11 mouse cellular contexts compared by ENCODE assay signal in the genomic region with DNA sequence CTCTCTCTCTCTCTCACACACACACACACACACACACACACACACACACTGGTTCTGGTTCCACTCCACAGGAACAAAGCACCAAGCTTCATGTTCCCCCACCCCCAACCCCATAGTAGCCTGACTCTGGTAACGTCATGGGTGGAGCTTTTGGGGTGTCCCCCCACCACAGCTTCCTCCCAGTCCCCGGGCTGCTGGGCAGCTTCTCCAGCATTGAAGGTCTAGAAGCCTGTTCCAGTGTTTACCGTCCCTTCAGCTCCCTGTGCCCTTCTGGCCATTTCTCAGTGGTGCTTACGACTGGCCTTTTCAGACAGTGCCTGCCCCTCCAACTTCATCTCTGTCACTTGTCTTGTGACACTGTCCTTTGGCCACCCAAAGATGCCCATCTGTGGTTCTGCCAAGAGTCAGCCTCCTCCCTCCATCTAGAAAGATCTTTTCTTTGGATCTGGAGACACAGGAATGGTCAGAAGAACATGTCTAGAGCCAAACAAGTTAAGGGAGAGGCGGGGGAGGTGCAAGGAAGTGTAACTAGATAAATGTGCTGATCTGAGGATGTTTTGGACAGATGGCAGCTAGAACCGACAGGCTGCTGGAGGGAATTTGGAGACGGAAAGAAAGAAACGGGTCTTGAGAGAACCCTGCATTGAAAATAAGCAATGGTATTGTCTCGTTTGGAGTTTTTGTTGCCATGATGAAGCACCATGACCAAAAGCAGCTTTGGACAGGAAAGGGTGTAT. TPM values are rescaled to one million over a fixed set of nuclear protein-coding genes. Genes with fewer than 3 reads are reported as not detected.
A peak's percentile ranks its signal among the peaks of the same experiment; 100 is the strongest.
DNase-seq lines count a peak whose midpoint lies in the region; ATAC-seq lines count a peak whose summit lies in the region.
"Had no signal": no experiment of that assay in that cellular context is flagged by ENCODE, and none has a peak within 500 bp of the region (broad histone marks: within the 10 kb centered on the region; RNA-seq: fewer than 3 reads in every experiment).

No protein-coding gene starts in this region.

- no peak for ATAC-seq in hindbrain, embryonic 13.5 days (ENCODE audit: low FRiP score)
- ATAC-seq in hindbrain, embryonic 11.5 days (ENCODE audit: low FRiP score): no peak
- ATAC-seq in forebrain, embryonic 16.5 days: no peak
- no peak for ATAC-seq in midbrain, embryonic 15.5 days (replicated peaks)

- H3K27me3 ChIP-seq in hindbrain, embryonic 13.5 days: no peaks in the 10 kb centered on the region
- no peaks in the 10 kb centered on the region for H3K27me3 ChIP-seq in hindbrain, embryonic 11.5 days (ENCODE audit: control insufficient read depth, insufficient read depth, low read length)
- no peaks in the 10 kb centered on the region for H3K27me3 ChIP-seq in forebrain, embryonic 16.5 days (replicated peaks; ENCODE audit: control insufficient read depth, insufficient read depth, low read length)
- no peaks in the 10 kb centered on the region for H3K27me3 ChIP-seq in midbrain, embryonic 15.5 days (replicated peaks)
- H3K27me3 ChIP-seq: midbrain, embryonic 12.5 days had no signal

- DNase-seq in hindbrain, embryonic 11.5 days (ENCODE audit: low spot score): no peak
- DNase-seq in CD4-positive helper T cell, adult 2 months (ENCODE audit: low read depth, low spot score): peak; percentile 85
- DNase-seq in embryo, embryonic 10 days (ENCODE audit: low spot score): no peak
- no peak for DNase-seq in cerebellum, postnatal 4 days (ENCODE audit: low spot score in 2 of 2)
- DNase-seq in cerebellum, adult 18-20 months: no peak
- DNase-seq: heart, postnatal 4 days had no signal

- peak overlapping the region; percentile 14; the same call in 1 of the 2 replicates for H3K9ac ChIP-seq in hindbrain, embryonic 13.5 days
- no peak overlapping the region for H3K9ac ChIP-seq in hindbrain, embryonic 11.5 days (ENCODE audit: low read depth, low read length)
- no peak overlapping the region for H3K9ac ChIP-seq in forebrain, embryonic 16.5 days (replicated peaks; ENCODE audit: low read depth, low read length)
- no peak overlapping the region for H3K9ac ChIP-seq in midbrain, embryonic 15.5 days
- H3K9ac ChIP-seq: midbrain, embryonic 12.5 days had no signal

- H3K9me3 ChIP-seq in hindbrain, embryonic 13.5 days: no peaks in the 10 kb centered on the region
- no peaks in the 10 kb centered on the region for H3K9me3 ChIP-seq in hindbrain, embryonic 11.5 days (ENCODE audit: control insufficient read depth, low read length)
- H3K9me3 ChIP-seq in forebrain, embryonic 16.5 days (ENCODE audit: control insufficient read depth, low read length): peaks cover under 1% of the 10 kb centered on the region; the same call in 1 of the 2 replicates
- no peaks in the 10 kb centered on the region for H3K9me3 ChIP-seq in midbrain, embryonic 15.5 days

- H3K4me2 ChIP-seq in hindbrain, embryonic 13.5 days: 0 out of 2 replicates have a peak overlapping the region, but pooled peaks have one; percentile 15
- H3K4me2 ChIP-seq in hindbrain, embryonic 11.5 days (replicated peaks; ENCODE audit: low read depth, low read length): no peak overlapping the region
- 0 out of 2 replicates have a peak overlapping the region, but pooled peaks have one; percentile 9 for H3K4me2 ChIP-seq in forebrain, embryonic 16.5 days (ENCODE audit: low read length)
- no peak overlapping the region for H3K4me2 ChIP-seq in midbrain, embryonic 15.5 days
- H3K4me2 ChIP-seq: midbrain, embryonic 12.5 days had no signal

- H3K4me1 ChIP-seq in hindbrain, embryonic 13.5 days (replicated peaks): peaks cover 85% of the 10 kb centered on the region
- H3K4me1 ChIP-seq in hindbrain, embryonic 11.5 days (replicated peaks; ENCODE audit: control insufficient read depth, insufficient read depth, low read length): peaks cover 6% of the 10 kb centered on the region
- peaks cover 69% of the 10 kb centered on the region for H3K4me1 ChIP-seq in forebrain, embryonic 16.5 days (replicated peaks; ENCODE audit: control insufficient read depth, insufficient read depth, low read length)
- peaks cover 87% of the 10 kb centered on the region for H3K4me1 ChIP-seq in midbrain, embryonic 15.5 days

- H3K27ac ChIP-seq in hindbrain, embryonic 13.5 days: peak overlapping the region; percentile 74
- no peak overlapping the region for H3K27ac ChIP-seq in hindbrain, embryonic 11.5 days (ENCODE audit: low read depth, low read length)
- peak overlapping the region; percentile 43 for H3K27ac ChIP-seq in forebrain, embryonic 16.5 days (ENCODE audit: low read length)
- peak overlapping the region; percentile 34; the same call in 1 of the 2 replicates for H3K27ac ChIP-seq in midbrain, embryonic 15.5 days

- no peak overlapping the region for H3K4me3 ChIP-seq in hindbrain, embryonic 13.5 days
- no peak overlapping the region for H3K4me3 ChIP-seq in hindbrain, embryonic 11.5 days (ENCODE audit: low read depth, low read length)
- no peak overlapping the region for H3K4me3 ChIP-seq in forebrain, embryonic 16.5 days (replicated peaks; ENCODE audit: low read length)
- H3K4me3 ChIP-seq in midbrain, embryonic 15.5 days: no peak overlapping the region
- H3K4me3 ChIP-seq: midbrain, embryonic 12.5 days had no signal

- WGBS in hindbrain, embryonic 13.5 days: 60% methylated on average over 9 of the region's 9 CpGs
- 64% methylated on average over 9 of the region's 9 CpGs for WGBS in hindbrain, embryonic 11.5 days
- WGBS in forebrain, embryonic 16.5 days: 62% methylated on average over 9 of the region's 9 CpGs
- WGBS in midbrain, embryonic 15.5 days: 69% methylated on average over 9 of the region's 9 CpGs

- peaks cover 34% of the 10 kb centered on the region for H3K36me3 ChIP-seq in hindbrain, embryonic 13.5 days
- peaks cover 2% of the 10 kb centered on the region; the same call in 1 of the 2 replicates for H3K36me3 ChIP-seq in hindbrain, embryonic 11.5 days (ENCODE audit: control insufficient read depth, insufficient read depth, low read length)
- H3K36me3 ChIP-seq in forebrain, embryonic 16.5 days (ENCODE audit: control insufficient read depth, insufficient read depth): peaks cover 10% of the 10 kb centered on the region
- H3K36me3 ChIP-seq in midbrain, embryonic 15.5 days (replicated peaks): peaks cover 5% of the 10 kb centered on the region; the same call in 1 of the 2 replicates

RNA-seq across cellular contexts. Expression of gene Nsg2, which starts 11.8 kb away (rescaled TPM):
- 451 and 461 TPM in 2 replicates for polyA plus RNA-seq in hindbrain, embryonic 13.5 days (2015; fragmentation: Nextera tagmentation; extraction: Ambion mirVana)
- polyA plus RNA-seq in hindbrain, embryonic 11.5 days (2014; fragmentation: Nextera tagmentation; extraction: Ambion mirVana): 44.3 and 44.9 TPM in 2 replicates
- polyA plus RNA-seq in forebrain, embryonic 16.5 days (2015; fragmentation: Nextera tagmentation; extraction: Ambion mirVana): 770 and 805 TPM in 2 replicates
- 653 and 655 TPM in 2 replicates for polyA plus RNA-seq in midbrain, embryonic 15.5 days (2015; fragmentation: Nextera tagmentation; extraction: Ambion mirVana)
- polyA plus RNA-seq: C2C12 had no signal

RNA-seq across cellular contexts. Expression of gene 4930524B15Rik, which starts 46.6 kb away (rescaled TPM):
- polyA plus RNA-seq in hindbrain, embryonic 13.5 days (2015; fragmentation: Nextera tagmentation; extraction: Ambion mirVana): 0.16 and 0.22 TPM in 2 replicates
- polyA plus RNA-seq in hindbrain, embryonic 11.5 days (2014; fragmentation: Nextera tagmentation; extraction: Ambion mirVana): 0.32 and 0.43 TPM in 2 replicates
- 0.14 and 0.20 TPM in 2 replicates for polyA plus RNA-seq in forebrain, embryonic 16.5 days (2015; fragmentation: Nextera tagmentation; extraction: Ambion mirVana)
- polyA plus RNA-seq in midbrain, embryonic 15.5 days (2015; fragmentation: Nextera tagmentation; extraction: Ambion mirVana): 0.19 and 0.32 TPM in 2 replicates
- polyA plus RNA-seq: C2C12 had no signal

Comparison
In these comparisons a context has a peak if more than half of its experiments do, and no peak if none do; other contexts are left out.
1. H3K4me2 ChIP-seq: peak in hindbrain, embryonic 13.5 days (single experiment) and forebrain, embryonic 16.5 days (single experiment); none in hindbrain, embryonic 11.5 days (single experiment) and midbrain, embryonic 15.5 days (single experiment).